Mouse (Mus musculus): ENCODE measurements around the gene Bmp2k.

Gene Bmp2k

DNA sequence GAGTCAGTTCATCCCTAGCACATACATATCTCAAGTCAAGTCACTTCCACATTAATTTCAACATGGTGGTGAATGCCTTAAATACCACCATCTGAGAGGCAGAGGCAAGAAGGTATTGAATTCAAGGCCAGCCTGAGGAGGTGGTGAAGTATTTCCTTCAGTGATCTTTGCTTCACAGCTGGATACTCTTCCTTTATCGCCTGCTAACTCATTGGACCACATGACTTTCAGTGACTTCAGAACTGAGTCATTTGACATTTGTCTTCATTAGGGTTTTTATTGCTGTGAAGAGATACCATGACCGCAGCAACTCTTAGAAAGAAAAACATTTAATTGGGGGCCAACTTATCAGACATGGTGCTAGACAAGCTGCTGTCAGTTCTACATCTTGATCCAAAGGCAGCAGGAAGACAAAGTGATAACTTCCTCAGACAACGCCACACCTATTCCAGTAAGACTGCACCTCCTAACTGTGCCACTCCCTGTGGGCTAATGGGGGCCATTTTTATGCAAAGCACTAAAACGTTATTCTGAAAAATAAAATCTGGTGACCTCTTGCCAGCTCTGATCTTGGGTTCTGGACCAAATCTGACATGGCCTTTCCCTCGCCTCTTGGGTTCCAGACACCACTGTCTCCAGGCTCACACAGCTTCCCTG lies 24.9 kb upstream of the Bmp2k start:
- DNase-seq (ENCODE audit: low spot score in 2 of 2) = no peak

DNA sequence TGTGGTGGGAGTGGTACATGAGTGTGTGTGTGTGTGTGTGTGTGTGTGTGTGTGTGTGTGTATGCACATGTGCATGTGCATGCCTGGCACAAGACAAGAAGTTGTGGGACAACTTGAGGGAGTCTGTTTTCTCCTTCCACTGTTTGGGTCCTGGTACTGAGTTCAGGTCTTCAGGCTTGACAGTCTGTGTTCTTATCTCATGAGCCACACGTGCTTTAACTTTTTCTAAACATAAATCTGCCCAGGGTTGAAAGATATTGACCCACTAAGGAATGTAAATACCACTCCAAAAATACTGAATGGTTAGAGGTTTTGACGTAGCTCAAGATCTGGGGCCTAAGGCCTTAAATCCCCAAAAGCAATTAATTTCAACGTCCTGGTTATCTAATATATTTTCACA lies 23.8 kb upstream of the Bmp2k start:
- no peak for DNase-seq (ENCODE audit: low spot score in 2 of 2)

GRCm38 (mm10) chr5:96974661-96975060 lies 22.8 kb upstream of the Bmp2k start:
- no peak for DNase-seq (ENCODE audit: low spot score in 2 of 2)

- no peak for DNase-seq (ENCODE audit: low spot score in 2 of 2)
Observed at GRCm38 (mm10) chr5:96975112-96975511, 22.4 kb upstream of the Bmp2k start.

DNA sequence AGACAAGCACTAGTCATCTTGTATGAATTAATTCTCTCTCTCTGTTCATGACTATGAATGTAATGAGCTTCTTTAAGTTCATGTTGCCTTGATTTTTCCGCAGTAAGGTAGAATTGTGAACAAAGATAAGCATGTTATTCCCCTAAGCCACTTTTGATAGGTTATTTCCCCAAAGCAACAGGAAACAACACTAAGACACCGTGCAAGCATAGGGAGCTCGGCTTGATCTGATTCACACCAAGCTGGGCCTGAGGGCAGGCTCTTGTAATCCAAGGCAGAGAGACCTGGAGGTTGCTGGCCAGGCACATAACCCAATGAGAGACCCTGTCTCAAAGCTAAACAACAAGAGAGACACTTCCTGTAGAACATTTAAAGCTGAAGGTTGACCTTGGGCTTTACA lies 21.3 kb upstream of the Bmp2k start:
- DNase-seq (ENCODE audit: low spot score in 2 of 2) = no peak

GRCm38 (mm10) chr5:96979296-96980007 lies 18.0 kb upstream of the Bmp2k start:
- no peak for DNase-seq (ENCODE audit: low spot score in 2 of 2)

- DNase-seq (ENCODE audit: low spot score in 2 of 2) = no peak
Observed at GRCm38 (mm10) chr5:96980008-96980634, 17.4 kb upstream of the Bmp2k start.

DNA sequence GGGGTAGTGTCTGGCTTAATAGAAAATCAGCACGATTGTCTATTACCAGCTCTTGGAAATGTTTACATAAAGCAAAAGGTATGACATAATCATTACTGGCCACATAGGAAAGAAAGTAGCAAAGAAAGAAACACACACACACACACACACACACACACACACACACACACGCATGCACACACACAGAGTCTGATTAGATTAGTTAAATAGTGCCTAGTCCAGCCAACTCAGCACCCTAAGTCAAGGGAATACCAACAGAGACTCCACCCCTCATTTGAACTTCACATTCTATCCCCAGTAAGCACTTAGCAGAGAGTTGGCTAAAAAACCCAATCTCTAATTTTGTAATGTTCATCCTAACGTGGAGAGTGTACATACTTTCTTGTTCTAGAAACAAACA lies 15.5 kb upstream of the Bmp2k start:
- no peak for DNase-seq (ENCODE audit: low spot score in 2 of 2)

DNA sequence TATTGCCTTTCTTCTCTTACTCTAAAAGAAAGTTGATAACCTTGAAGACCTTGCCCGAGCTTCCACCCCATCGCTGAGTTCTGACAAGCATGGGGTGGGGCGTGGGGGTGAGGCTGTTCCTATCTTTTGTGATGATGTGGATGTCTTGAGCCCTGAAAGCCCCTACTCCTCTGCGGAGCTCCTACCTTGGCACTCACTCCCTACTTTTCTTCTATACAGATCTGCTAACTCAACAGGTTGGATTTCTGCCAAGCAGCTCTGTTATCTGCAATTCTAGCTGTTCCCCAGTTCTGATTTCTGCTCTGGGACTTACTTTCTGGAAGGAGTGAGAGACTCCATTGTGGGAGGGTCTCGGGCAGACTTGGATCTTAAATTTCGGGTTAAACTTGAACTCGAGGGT lies 14.3 kb upstream of the Bmp2k start:
- no peak for DNase-seq (ENCODE audit: low spot score in 2 of 2)

- peak in 1 of 2 experiments; percentile 55 for DNase-seq (ENCODE audit: low spot score in 2 of 2)
Observed at GRCm38 (mm10) chr5:96986850-96987249, 10.6 kb upstream of the Bmp2k start.

DNA sequence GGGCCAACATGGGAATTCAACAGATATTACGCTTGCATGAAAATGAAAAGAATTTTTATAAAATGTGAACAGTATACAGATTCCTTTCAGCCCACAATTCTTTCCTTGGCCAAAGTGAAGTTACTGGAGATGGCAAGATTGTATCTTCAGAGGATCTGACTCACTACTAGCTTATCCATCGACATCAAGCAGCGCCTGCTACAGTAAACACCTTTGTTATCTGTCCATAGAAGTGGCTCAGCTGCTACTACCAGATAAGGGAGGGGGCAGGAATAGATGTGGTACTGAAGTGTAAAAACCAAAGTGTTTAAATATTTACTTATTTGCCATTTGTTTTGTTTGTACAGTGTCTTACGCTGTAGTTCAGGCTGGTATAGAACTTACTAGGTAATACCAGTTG lies 8.6 kb upstream of the Bmp2k start:
- DNase-seq (ENCODE audit: low spot score in 2 of 2) = peak in 1 of 2 experiments; percentile 59

DNA sequence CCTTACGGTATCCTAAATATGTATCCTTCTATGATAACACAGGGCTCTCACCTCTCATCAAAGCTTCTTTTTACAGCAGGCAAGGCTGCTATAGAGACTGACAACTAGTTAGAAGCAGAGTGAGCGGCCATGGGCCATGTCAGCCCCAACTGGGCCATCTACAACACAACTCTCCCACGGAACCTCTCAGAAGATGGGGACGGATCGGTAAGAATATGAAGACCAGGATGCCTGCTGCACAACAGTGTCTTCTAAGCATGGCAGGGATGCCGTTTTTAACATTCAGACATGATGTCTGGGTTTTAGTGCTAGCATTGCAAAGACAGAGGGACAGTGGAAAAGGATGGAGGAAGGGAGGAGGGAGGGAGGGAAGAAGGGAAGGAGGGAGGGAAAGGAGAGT lies 6.3 kb upstream of the Bmp2k start:
- DNase-seq (ENCODE audit: low spot score in 2 of 2) = peak in 1 of 2 experiments; percentile 53

DNA sequence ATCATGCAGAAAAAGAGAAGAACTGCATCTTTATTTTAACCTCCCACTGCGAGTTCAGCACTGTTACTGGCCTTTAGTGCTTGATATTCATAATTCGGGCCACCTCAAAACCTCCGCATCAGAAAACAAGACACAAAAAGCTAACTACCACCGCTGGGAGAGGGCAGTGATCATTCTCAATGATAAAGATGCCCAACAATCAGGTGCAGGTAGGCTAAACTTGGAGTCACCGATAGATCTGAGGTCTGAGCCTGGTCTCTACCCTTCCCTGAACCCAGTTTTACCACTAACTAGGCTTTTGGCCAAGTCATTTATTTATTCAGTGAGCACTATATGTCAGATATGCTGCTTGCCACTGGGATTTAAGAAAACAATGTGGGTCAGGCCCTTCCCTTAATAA lies 4.8 kb upstream of the Bmp2k start:
- peak in 1 of 2 experiments; percentile 52 for DNase-seq (ENCODE audit: low spot score in 2 of 2)

- DNase-seq (ENCODE audit: low spot score in 2 of 2) = peak in 1 of 2 experiments; percentile 60
Observed at GRCm38 (mm10) chr5:96993057-96993456, 4.4 kb upstream of the Bmp2k start.

DNA sequence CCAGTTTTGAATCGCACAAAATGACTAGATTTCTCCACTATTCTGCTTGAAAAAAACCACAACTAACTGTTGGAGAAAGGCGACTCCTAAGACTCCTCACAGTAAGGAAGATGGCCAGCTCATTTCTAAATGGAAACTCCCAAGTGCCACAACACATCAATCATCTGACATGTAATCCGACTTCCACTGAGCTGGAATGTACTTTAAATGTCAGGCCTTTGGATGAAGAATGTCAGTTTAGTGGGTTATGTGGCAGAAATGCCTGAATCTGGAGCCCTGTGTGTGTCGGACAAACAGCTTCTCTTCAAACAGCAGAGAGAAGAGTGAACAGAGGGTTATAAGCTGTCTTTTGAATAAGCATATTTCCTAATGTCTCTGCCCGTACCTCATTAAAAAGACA lies 1.7 kb upstream of the Bmp2k start:
- DNase-seq (ENCODE audit: low spot score in 2 of 2) = peak in 1 of 2 experiments; percentile 46

- DNase-seq (ENCODE audit: low spot score in 2 of 2) = peak in 1 of 2 experiments; percentile 65
Observed at GRCm38 (mm10) chr5:96996401-96997309, 834 bp upstream of the Bmp2k start.

DNA sequence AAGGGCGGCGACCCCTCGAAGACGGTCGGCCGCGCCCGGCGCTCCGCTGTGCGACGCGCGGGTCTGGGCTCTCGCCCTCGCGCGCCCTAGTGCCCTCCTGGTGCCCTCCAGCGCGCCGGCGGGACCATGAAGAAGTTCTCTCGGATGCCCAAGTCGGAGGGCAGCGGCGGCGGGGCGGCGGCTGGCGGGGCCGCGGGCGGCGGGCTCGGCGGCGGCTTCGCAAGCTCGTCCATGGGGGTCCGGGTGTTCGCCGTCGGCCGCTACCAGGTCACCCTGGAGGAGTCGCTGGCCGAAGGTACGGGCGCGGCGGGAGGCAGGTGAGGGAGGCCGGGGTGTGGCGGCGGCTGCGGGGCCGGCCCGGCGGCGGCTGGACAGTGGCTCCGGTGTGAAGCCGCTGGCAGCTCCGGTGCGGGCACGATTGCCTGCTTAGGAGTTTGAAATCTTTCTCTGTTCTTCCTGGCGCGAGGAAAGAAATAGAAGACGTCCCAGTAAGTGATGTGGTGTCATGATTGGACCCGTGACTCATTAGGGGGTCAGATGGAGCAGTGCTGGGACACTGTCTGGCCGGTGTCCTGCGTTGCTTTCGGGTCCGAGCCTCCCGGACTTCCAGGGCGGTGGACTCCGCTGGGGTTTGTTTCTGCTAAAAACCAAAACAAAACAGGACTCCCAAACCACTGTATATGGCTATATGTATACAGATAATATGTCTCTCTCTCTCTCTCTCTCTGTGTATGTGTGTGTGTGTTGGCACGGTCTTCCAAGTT lies 495 bp downstream of the Bmp2k start:
- peak; percentile 66 to 87 for DNase-seq (ENCODE audit: low spot score in 2 of 2)

GRCm38 (mm10) chr5:96998566-96998907 lies 1.0 kb downstream of the Bmp2k start:
- DNase-seq (ENCODE audit: low spot score in 2 of 2) = no peak

DNA sequence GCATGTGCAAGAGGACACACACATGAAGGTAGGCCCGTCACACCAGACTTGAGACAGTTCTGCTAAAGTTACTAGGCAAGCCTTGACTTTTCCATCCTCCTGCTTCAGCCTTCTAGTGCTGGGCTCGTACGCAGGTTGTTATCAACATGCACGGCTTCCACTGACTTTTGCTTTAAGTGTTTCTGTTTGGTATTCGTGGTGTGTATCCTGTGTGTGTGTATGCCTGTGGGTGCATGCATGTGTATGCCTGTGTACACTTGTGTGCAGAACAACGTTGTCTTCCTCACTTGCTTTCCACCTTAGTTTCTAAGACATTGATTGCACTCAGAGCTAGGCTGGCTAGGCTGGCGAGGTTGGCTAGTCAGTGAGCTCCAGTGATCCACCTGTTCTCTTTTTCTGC lies 2.1 kb downstream of the Bmp2k start:
- DNase-seq (ENCODE audit: low spot score in 2 of 2) = peak in 1 of 2 experiments; percentile 62

DNA sequence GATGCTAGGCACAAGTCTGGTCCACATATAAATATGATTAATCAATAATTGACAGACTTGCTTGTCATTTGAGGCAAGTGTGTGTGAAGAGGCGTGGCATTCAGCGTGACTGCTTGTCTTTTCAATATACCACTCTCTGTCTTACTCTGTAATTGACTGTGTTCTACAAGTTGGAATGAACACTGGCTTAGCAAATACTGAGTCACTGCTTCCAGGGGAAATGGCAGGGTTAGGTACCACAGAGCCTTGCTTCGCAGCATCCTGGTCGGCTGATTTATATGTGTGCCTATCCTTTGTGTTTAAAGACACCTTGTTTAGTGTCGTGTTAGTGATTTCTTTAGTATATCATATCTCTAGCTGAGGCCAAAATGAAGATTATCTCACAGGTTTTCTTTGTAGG lies 3.0 kb downstream of the Bmp2k start:
- no peak for DNase-seq (ENCODE audit: low spot score in 2 of 2)

DNA sequence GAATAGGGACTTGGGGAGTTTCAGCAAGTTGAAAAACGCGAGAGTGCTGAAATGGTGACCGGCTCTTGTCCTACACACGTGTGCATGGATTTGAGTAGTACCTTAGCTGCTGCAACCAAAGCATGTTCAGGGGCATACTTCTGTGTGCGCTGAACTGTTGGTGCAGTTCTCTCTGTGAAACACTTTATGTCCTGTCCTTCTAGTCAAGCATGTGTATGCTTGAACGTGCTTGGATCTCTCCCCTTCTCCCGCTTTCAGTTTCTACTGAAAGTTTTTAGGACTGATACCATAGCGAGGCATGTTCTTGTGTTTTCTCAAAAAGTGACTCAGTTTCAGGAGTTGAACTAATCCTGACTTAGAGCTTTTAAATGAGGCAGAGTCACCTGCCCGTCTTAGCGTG lies 3.7 kb downstream of the Bmp2k start:
- DNase-seq (ENCODE audit: low spot score in 2 of 2) = peak in 1 of 2 experiments; percentile 51
